Mouse (Mus musculus): ENCODE data around the gene Gm9844.

- TF ChIP-seq CTCF (IDR thresholded peaks at IDR 0.05; ENCODE audit: insufficient read depth, low read length) (no peak), POLR2A (IDR thresholded peaks at IDR 0.05; ENCODE audit: borderline replicate concordance, extremely low read depth, low read depth, low read length) (no peak)
Measured at GRCm38 (mm10) chr7:24859234-24859633, 2.8 kb upstream of the Gm9844 start.

All from lung, adult 2 months (tissue).